ENCODE assay signal across 9 mouse cellular contexts in the genomic region with DNA sequence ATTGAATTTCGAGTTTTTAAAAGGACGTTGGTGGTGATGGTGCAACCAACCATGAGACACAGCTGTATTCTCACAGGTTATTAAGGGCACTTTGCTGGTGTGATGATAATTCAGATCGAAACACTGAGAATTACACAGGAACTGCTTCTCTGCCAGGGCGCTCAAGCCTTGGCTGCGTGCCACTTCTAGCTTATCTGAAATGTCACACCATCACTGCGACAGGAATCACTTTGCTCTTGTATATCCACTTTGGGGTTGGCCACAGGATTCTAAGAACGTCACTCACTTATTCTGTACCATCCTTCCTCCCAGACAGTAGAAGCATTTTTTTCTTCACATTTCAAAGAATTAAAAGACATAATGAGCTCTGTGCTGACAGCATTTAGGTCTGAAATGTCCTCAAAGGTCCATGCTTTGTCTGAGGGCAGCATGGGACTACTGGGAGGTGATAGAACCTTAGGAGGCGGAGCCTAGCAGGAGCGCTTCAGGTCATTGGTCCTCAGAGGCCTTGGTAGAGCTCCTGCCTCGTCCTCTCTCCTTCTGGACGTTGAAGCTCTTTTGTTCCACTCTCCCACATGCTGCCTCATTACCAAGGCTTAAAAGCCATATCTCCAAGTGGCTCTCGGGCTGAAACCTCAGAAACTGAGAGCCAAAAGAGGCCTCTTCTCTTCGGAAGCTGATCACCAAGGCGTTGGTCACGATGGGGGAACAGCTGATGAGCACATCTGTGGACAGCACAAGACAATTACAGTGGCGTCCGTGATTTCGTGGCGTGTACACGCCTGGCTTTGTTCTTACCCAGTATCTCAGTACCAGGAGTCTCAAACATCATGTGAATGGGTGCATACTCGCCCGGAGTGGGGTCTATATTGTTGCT.
DNase-seq lines count a peak whose midpoint lies in the region; ATAC-seq and TF ChIP-seq lines count a peak whose summit lies in the region.
"Had no signal": no experiment of that assay in that cellular context is flagged by ENCODE, and none has a peak within 500 bp of the region (broad histone marks: within the 10 kb centered on the region; RNA-seq: fewer than 3 reads in every experiment).

No protein-coding gene starts in this region.

- H3K27ac ChIP-seq in heart, embryonic 15.5 days = no peak overlapping the region
- H3K27ac ChIP-seq in midbrain, postnatal 0 days (ENCODE audit: low read depth, low read length) = no peak overlapping the region; the same call in 1 of the 2 replicates

- no peak overlapping the region for H3K4me3 ChIP-seq in heart, embryonic 15.5 days
- H3K4me3 ChIP-seq in midbrain, postnatal 0 days (ENCODE audit: low read depth, low read length) = no peak overlapping the region
- H3K4me3 ChIP-seq: erythroblast, embryonic 14.5 days had no signal

- no peaks in the 10 kb centered on the region for H3K9me3 ChIP-seq in heart, embryonic 15.5 days (replicated peaks)
- no peaks in the 10 kb centered on the region for H3K9me3 ChIP-seq in midbrain, postnatal 0 days (ENCODE audit: low read length)

- H3K4me1 ChIP-seq in heart, embryonic 15.5 days (replicated peaks) = peaks cover 22% of the 10 kb centered on the region
- H3K4me1 ChIP-seq in midbrain, postnatal 0 days (ENCODE audit: insufficient read depth, low read length) = peaks cover 8% of the 10 kb centered on the region; the same call in 1 of the 2 replicates

- no peak for ATAC-seq in heart, embryonic 15.5 days (replicated peaks; ENCODE audit: insufficient number of reproducible peaks, insufficient read depth, low FRiP score, low read depth)
- no peak for ATAC-seq in midbrain, postnatal 0 days (ENCODE audit: low FRiP score)

- no peaks in the 10 kb centered on the region for H3K36me3 ChIP-seq in heart, embryonic 15.5 days
- no peaks in the 10 kb centered on the region for H3K36me3 ChIP-seq in midbrain, postnatal 0 days (ENCODE audit: insufficient read depth, low read length)

- H3K27me3 ChIP-seq in heart, embryonic 15.5 days = peaks cover 30% of the 10 kb centered on the region
- H3K27me3 ChIP-seq in midbrain, postnatal 0 days (ENCODE audit: insufficient read depth, low read length) = no peaks in the 10 kb centered on the region

- intact Hi-C loops in left cerebral cortex, postnatal 4 days (cut with DNase I) = no loop called here

- H3K9ac ChIP-seq in heart, embryonic 15.5 days = no peak overlapping the region
- no peak overlapping the region for H3K9ac ChIP-seq in midbrain, postnatal 0 days (replicated peaks; ENCODE audit: low read length, poor library complexity, severe bottlenecking)

- H3K4me2 ChIP-seq in heart, embryonic 15.5 days = 0 out of 2 replicates have a peak overlapping the region, but pooled peaks have one; percentile 7
- no peak overlapping the region for H3K4me2 ChIP-seq in midbrain, postnatal 0 days (ENCODE audit: low read depth, low read length, poor library complexity, severe bottlenecking)

- peak; percentile 54 for DNase-seq in left cerebral cortex, postnatal 4 days
- DNase-seq in left cerebral cortex, adult 18-20 months (ENCODE audit: low spot score in 2 of 2) = no peak
- DNase-seq in T-cell, adult 2 months (ENCODE audit: low spot score) = peak; percentile 42
- peak; percentile 51 for DNase-seq in midbrain, postnatal 0 days (ENCODE audit: low spot score)
- no peak for DNase-seq in layer of hippocampus, postnatal 25 days (ENCODE audit: extremely low spot score in 1 of 2, low spot score in 1 of 2)
- no peak for DNase-seq in urinary bladder, postnatal 25 days (ENCODE audit: low spot score)
- DNase-seq in urinary bladder, postnatal 10 days (ENCODE audit: low spot score) = no peak

- WGBS in heart, embryonic 15.5 days = 55% methylated on average over 22 of the region's 22 CpGs
- 62% methylated on average over 22 of the region's 22 CpGs for WGBS in midbrain, postnatal 0 days

- no peak for TF ChIP-seq CTCF in midbrain, postnatal 0 days (IDR thresholded peaks at IDR 0.05)

Comparison
In these comparisons a context has a peak if more than half of its experiments do, and no peak if none do; other contexts are left out.
1. DNase-seq: peak in left cerebral cortex, postnatal 4 days (single experiment), T-cell, adult 2 months (single experiment) and midbrain, postnatal 0 days (single experiment); none in left cerebral cortex, adult 18-20 months (0 of 2), layer of hippocampus, postnatal 25 days (0 of 2), urinary bladder, postnatal 25 days (single experiment) and urinary bladder, postnatal 10 days (single experiment).